Mouse (Mus musculus) CH12.LX (cell line): ENCODE results near the gene Ephb4. TPM values are rescaled to one million over a fixed set of nuclear protein-coding genes. Genes with fewer than 3 reads are reported as not detected.

Experiments
- DNase-seq: peaks from one replicate; pipeline ENCODE4 v3.0.0-alpha.2; 2013; ENCODE audit errors: extremely low read depth
- H3K27ac ChIP-seq: 2 replicates; pipeline ENCODE4 v1.5.1; 2012; ENCODE audit warnings: low read depth, mild to moderate bottlenecking, control low read depth, moderate library complexity; ENCODE audit not compliant: insufficient read depth
- H3K27me3 ChIP-seq: replicated peaks from 2 replicates; pipeline ENCODE3; 2012; ENCODE audit warnings: inconsistent platforms
- H3K36me3 ChIP-seq, 2 experiments: replicated peaks in 1 of 2; 2 replicates each; pipeline versions ENCODE3 to v1.6.1; 2012; ENCODE audit warnings: inconsistent platforms in 1 of 2, low read length in 1 of 2, mild to moderate bottlenecking in 1 of 2, mixed read lengths in 1 of 2, moderate library complexity in 1 of 2; ENCODE audit not compliant: control insufficient read depth in 1 of 2, insufficient read depth in 1 of 2
- H3K4me1 ChIP-seq, 2 experiments: 2 replicates each; pipeline ENCODE4 v1.6.1; 2012; ENCODE audit warnings: inconsistent platforms in 1 of 2, moderate library complexity in 1 of 2; ENCODE audit not compliant: insufficient read depth in 2 of 2, control insufficient read depth in 1 of 2
- H3K4me2 ChIP-seq: 2 replicates; pipeline ENCODE4 v1.6.1; 2012; ENCODE audit warnings: low read depth, mild to moderate bottlenecking, control low read depth; ENCODE audit not compliant: poor library complexity, insufficient read depth, severe bottlenecking
- H3K4me3 ChIP-seq, 3 experiments: fragments of 150-350 bp in 1 of 3; sonication (generic) in 1 of 3; replicated peaks in 1 of 3; 2 replicates each; pipeline versions ENCODE3 to v1.5.1; 2011 to 2012; ENCODE audit warnings: low read depth in 2 of 3, low read length in 2 of 3, mild to moderate bottlenecking in 2 of 3, moderate library complexity in 2 of 3, control low read depth in 1 of 3, improper control_type of control experiment in 1 of 3, inconsistent platforms in 1 of 3, mixed read lengths in 1 of 3; ENCODE audit not compliant: poor library complexity in 1 of 3
- H3K79me2 ChIP-seq: replicated peaks from 2 replicates; pipeline ENCODE4 v1.6.1; 2012; ENCODE audit warnings: mild to moderate bottlenecking, moderate library complexity; ENCODE audit not compliant: control insufficient read depth, poor library complexity, insufficient read depth, severe bottlenecking; ENCODE audit errors: extremely low read depth
- H3K9ac ChIP-seq: 2 replicates; pipeline ENCODE4 v1.6.1; 2012; ENCODE audit warnings: low read depth, mild to moderate bottlenecking, control low read depth, moderate library complexity; ENCODE audit not compliant: insufficient read depth
- H3K9me3 ChIP-seq: replicated peaks from 2 replicates; pipeline ENCODE3; 2012; ENCODE audit warnings: low read length, inconsistent platforms, mixed read lengths
- CHD1 ChIP-seq: IDR thresholded peaks from 2 replicates; pipeline ENCODE4 v1.6.1; 2012; ENCODE audit warnings: low read depth, low read length, improper control_type of control experiment, inconsistent platforms
- CTCF ChIP-seq, 2 experiments: IDR thresholded peaks in 1 of 2; conservative IDR thresholded peaks in 1 of 2; 2 replicates each; pipeline ENCODE4 v1.5.1; 2011 to 2012; ENCODE audit warnings: low read depth in 2 of 2, low read length in 2 of 2, improper control_type of control experiment in 1 of 2, inconsistent platforms in 1 of 2, mild to moderate bottlenecking in 1 of 2, moderate library complexity in 1 of 2
- E2F4 ChIP-seq: IDR thresholded peaks from 2 replicates; pipeline ENCODE4 v1.6.1; 2011; ENCODE audit warnings: low read depth, low read length, improper control_type of control experiment; ENCODE audit not compliant: insufficient replicate concordance
- ELF1 ChIP-seq: IDR thresholded peaks from 2 replicates; pipeline ENCODE4 v1.6.1; 2014; ENCODE audit warnings: low read depth, mild to moderate bottlenecking, inconsistent platforms, low read length, improper control_type of control experiment
- EP300 ChIP-seq: IDR thresholded peaks from 2 replicates; pipeline ENCODE4 v1.6.1; 2011; ENCODE audit warnings: low read length, improper control_type of control experiment
- ETS1 ChIP-seq: conservative IDR thresholded peaks from 2 replicates; pipeline ENCODE4 v1.6.1; 2012; ENCODE audit warnings: low read depth, mild to moderate bottlenecking, inconsistent platforms, low read length, improper control_type of control experiment, moderate library complexity
- GABPA ChIP-seq: IDR thresholded peaks from 2 replicates; pipeline ENCODE4 v1.6.1; 2012; ENCODE audit warnings: low read depth, low read length, improper control_type of control experiment, inconsistent platforms; ENCODE audit not compliant: insufficient replicate concordance
- JUN ChIP-seq: IDR thresholded peaks from 2 replicates; pipeline ENCODE4 v1.6.1; 2011; ENCODE audit warnings: low read depth, mild to moderate bottlenecking, low read length, improper control_type of control experiment, moderate library complexity; ENCODE audit not compliant: insufficient read depth
- KAT2A ChIP-seq: IDR thresholded peaks from 2 replicates; pipeline ENCODE4 v1.6.1; 2012; ENCODE audit warnings: low read length, improper control_type of control experiment, inconsistent platforms; ENCODE audit not compliant: insufficient replicate concordance
- MAFK ChIP-seq: IDR thresholded peaks from 2 replicates; pipeline ENCODE4 v1.6.1; 2011; ENCODE audit warnings: low read length, improper control_type of control experiment; ENCODE audit not compliant: insufficient replicate concordance
- MAZ ChIP-seq: IDR thresholded peaks from 2 replicates; pipeline ENCODE4 v1.6.1; 2012; ENCODE audit warnings: low read depth, mild to moderate bottlenecking, inconsistent platforms, low read length, improper control_type of control experiment, moderate library complexity
- MEF2A ChIP-seq: IDR thresholded peaks from 2 replicates; pipeline ENCODE4 v1.6.1; 2014; ENCODE audit warnings: low read depth, mild to moderate bottlenecking, inconsistent platforms, low read length, improper control_type of control experiment, borderline replicate concordance
- MYC ChIP-seq: IDR thresholded peaks from 2 replicates; pipeline ENCODE4 v1.6.1; 2011; ENCODE audit warnings: low read depth, mild to moderate bottlenecking, improper control_type of control experiment, low read length
- NELFE ChIP-seq: IDR thresholded peaks from 2 replicates; pipeline ENCODE4 v1.6.1; 2011; ENCODE audit warnings: low read depth, low read length, improper control_type of control experiment
- PAX5 ChIP-seq: IDR thresholded peaks from 2 replicates; pipeline ENCODE4 v1.6.1; 2012; ENCODE audit warnings: low read length, inconsistent platforms, mixed read lengths
- POLR2A ChIP-seq: IDR thresholded peaks from 2 replicates; pipeline ENCODE4 v1.6.1; 2011; ENCODE audit warnings: low read depth, mild to moderate bottlenecking, improper control_type of control experiment, low read length
- RCOR1 ChIP-seq: conservative IDR thresholded peaks from 2 replicates; pipeline ENCODE4 v1.6.1; 2012; ENCODE audit warnings: low read depth, mild to moderate bottlenecking, inconsistent platforms, low read length, improper control_type of control experiment
- SIN3A ChIP-seq: IDR thresholded peaks from 2 replicates; pipeline ENCODE4 v1.6.1; 2012; ENCODE audit warnings: low read length, improper control_type of control experiment, inconsistent platforms
- SMC3 ChIP-seq: IDR thresholded peaks from 2 replicates; pipeline ENCODE4 v1.6.1; 2011; ENCODE audit warnings: low read depth, low read length, improper control_type of control experiment
- TBP ChIP-seq: conservative IDR thresholded peaks from 2 replicates; pipeline ENCODE4 v1.6.1; 2011; ENCODE audit warnings: low read depth, low read length, improper control_type of control experiment
- TCF12 ChIP-seq: IDR thresholded peaks from 2 replicates; pipeline ENCODE4 v1.6.1; 2014; ENCODE audit warnings: low read depth, mild to moderate bottlenecking, inconsistent platforms, low read length, improper control_type of control experiment
- UBTF ChIP-seq: IDR thresholded peaks from 2 replicates; pipeline ENCODE4 v1.6.1; 2012; ENCODE audit warnings: low read depth, mild to moderate bottlenecking, inconsistent platforms, low read length, improper control_type of control experiment, moderate library complexity
- USF2 ChIP-seq: conservative IDR thresholded peaks from 2 replicates; pipeline ENCODE4 v1.6.1; 2011; ENCODE audit warnings: low read depth, low read length, improper control_type of control experiment
- ZC3H11A ChIP-seq: IDR thresholded peaks from 2 replicates; pipeline ENCODE4 v1.6.1; 2012; ENCODE audit warnings: low read depth, mild to moderate bottlenecking, inconsistent platforms, low read length, improper control_type of control experiment
- ZKSCAN1 ChIP-seq: IDR thresholded peaks from 2 replicates; pipeline ENCODE4 v1.6.1; 2012; ENCODE audit warnings: low read depth, inconsistent platforms, low read length, improper control_type of control experiment, borderline replicate concordance
- ZMIZ1 ChIP-seq: IDR thresholded peaks from 2 replicates; pipeline ENCODE4 v1.6.1; 2012; ENCODE audit warnings: low read depth, mild to moderate bottlenecking, inconsistent platforms, low read length, improper control_type of control experiment
- ZNF384 ChIP-seq: IDR thresholded peaks from 2 replicates; pipeline ENCODE4 v1.6.1; 2012; ENCODE audit warnings: low read depth, low read length, improper control_type of control experiment, inconsistent platforms
- dilution Hi-C: fragments of 300-500 bp; cut with MboI; formaldehyde crosslinking; loops from 2 replicates; pipeline ENCODE4 v1.14.3; 2020; ENCODE audit warnings: low sequenced_read_pairs; ENCODE audit not compliant: extremely low pct_unique_long_range_greater_than_20kb, extremely low pct_ligation_motif_present
- in situ Hi-C: fragments of 300-500 bp; cut with MboI; formaldehyde crosslinking; loops from 3 replicates; pipeline ENCODE4 v1.14.3; 2019; ENCODE audit warnings: low sequenced_read_pairs, low pct_ligation_motif_present, low pct_unique_long_range_greater_than_20kb, mixed read lengths
- polyA plus RNA-seq: library from polyadenylated mRNA; unstranded; fragments of >175 nt; gene quantifications from 2 replicates; pipeline ENCODE4 v1.2.1, GENCODE M21; 2012; ENCODE audit warnings: low read depth; ENCODE audit not compliant: insufficient read length
- total RNA-seq, 2 experiments: library from RNA; depleted of rRNA; stranded (reverse); fragments of 300-350 nt in 1 of 2; fragments of >200 nt in 1 of 2; gene quantifications; 2 replicates each; pipeline ENCODE4 v1.2.3; 2012 to 2014

Ephb4 gene
- total and polyA plus RNA-seq, 3 experiments: 0.56 to 2.2 (median 1.5) TPM

DNA sequence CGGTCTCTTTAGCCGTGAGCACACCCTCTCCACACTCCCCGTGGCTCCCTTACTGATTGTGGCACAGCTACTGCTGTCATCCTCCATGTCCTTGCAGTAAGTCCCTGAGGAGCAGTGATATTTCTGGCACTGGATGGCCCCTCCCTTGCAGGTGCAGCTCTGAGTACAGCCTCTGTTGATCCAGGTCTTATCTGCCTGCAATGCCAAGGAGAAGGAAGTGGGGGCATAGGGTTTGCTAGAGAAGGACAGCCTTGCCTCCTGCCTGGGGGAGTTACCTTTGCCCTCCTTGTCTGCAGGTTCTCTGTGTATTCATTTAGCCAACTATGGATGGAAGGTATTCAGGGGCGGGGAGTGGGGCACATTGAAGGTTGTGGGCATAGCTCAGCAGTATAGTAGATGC, 69.9 kb downstream of the Ephb4 start:
- Histone ChIP-seq H3K36me3 (no peaks in the 10 kb centered on the region), H3K4me2 (no peak overlapping the region), H3K4me3 (no peak overlapping the region), H3K79me2 (no peaks in the 10 kb centered on the region), H3K9ac (no peak overlapping the region), H3K27me3 (peaks cover 88% of the 10 kb centered on the region), H3K27ac (no peak overlapping the region), H3K4me1 (no peaks in the 10 kb centered on the region; a peak in 1 of 4 replicates), H3K9me3 (no peaks in the 10 kb centered on the region)
- dilution Hi-C loops: no loop called here
- DNase-seq: no peak
- TF ChIP-seq MAFK: no peak
- TF ChIP-seq JUN: no peak
- TF ChIP-seq RCOR1: no peak
- TF ChIP-seq POLR2A: no peak
- TF ChIP-seq USF2: no peak
- no peak for TF ChIP-seq NELFE
- TF ChIP-seq ZMIZ1: no peak
- TF ChIP-seq SIN3A: no peak
- TF ChIP-seq ZNF384: no peak
- no peak for TF ChIP-seq ZC3H11A
- no peak for TF ChIP-seq KAT2A
- TF ChIP-seq CTCF (conservative IDR thresholded peaks at IDR 0.05 in 1 of 2, IDR thresholded peaks at IDR 0.05 in 1 of 2; ENCODE audit: low read depth in 2 of 2, low read length in 2 of 2): no peak
- TF ChIP-seq ELF1: no peak
- no peak for TF ChIP-seq ETS1
- no peak for TF ChIP-seq EP300
- TF ChIP-seq MAZ: no peak
- no peak for TF ChIP-seq GABPA
- no peak for TF ChIP-seq CHD1
- no peak for TF ChIP-seq MYC
- no peak for TF ChIP-seq UBTF
- in situ Hi-C loops: no loop called here

- in situ Hi-C loops: no loop called here
- Histone ChIP-seq H3K4me3 (no peak overlapping the region), H3K9ac (no peak overlapping the region), H3K4me2 (no peak overlapping the region), H3K79me2 (no peaks in the 10 kb centered on the region), H3K9me3 (no peaks in the 10 kb centered on the region), H3K27ac (no peak overlapping the region), H3K27me3 (peaks cover 87% of the 10 kb centered on the region), H3K36me3 (no peaks in the 10 kb centered on the region), H3K4me1 (peaks cover 0 to 4% of the 10 kb centered on the region in 2 experiments; a peak in 2 of 4 replicates)
- dilution Hi-C loops: no loop called here
- TF ChIP-seq TBP: no peak
- TF ChIP-seq MEF2A: no peak
- TF ChIP-seq SMC3: no peak
- no peak for TF ChIP-seq PAX5
- TF ChIP-seq ZKSCAN1: no peak
- TF ChIP-seq EP300: no peak
- TF ChIP-seq E2F4: no peak
- TF ChIP-seq TCF12: no peak
- TF ChIP-seq ELF1: no peak
- no peak for DNase-seq
Measured at GRCm38 (mm10) chr5:137425648-137426047, 75.7 kb downstream of the Ephb4 start.
